Mouse (Mus musculus) liver, postnatal 0 days (tissue): ENCODE data around the gene Lamc1. TPM values are rescaled to one million over a fixed set of nuclear protein-coding genes. Genes with fewer than 3 reads are reported as not detected.

Source experiments
- ATAC-seq: fragments of 200-750 bp; cut with Nextera tagmentation; 2 replicates; pipeline ENCODE4 v1.8.0; 2017; ENCODE audit warnings: mild to moderate bottlenecking, moderate library complexity
- DNase-seq: peaks from one replicate; pipeline ENCODE4 v3.0.0-alpha.2; 2016
- H3K27ac ChIP-seq: fragments of 300-500 bp; sonication (generic); 2 replicates; pipeline ENCODE4 v1.5.1; 2014; ENCODE audit warnings: antibody characterized with exemption, moderate library complexity, mild to moderate bottlenecking, low read depth
- H3K27me3 ChIP-seq: fragments of 300-500 bp; sonication (generic); 2 replicates; pipeline ENCODE4 v1.6.1; 2014; ENCODE audit warnings: low read length, control low read depth, mixed read lengths; ENCODE audit not compliant: insufficient read depth
- H3K36me3 ChIP-seq: fragments of 300-500 bp; sonication (generic); replicated peaks from 2 replicates; pipeline ENCODE4 v1.6.1; 2014; ENCODE audit warnings: mild to moderate bottlenecking, control low read depth, low read length, moderate library complexity, mixed read lengths; ENCODE audit not compliant: insufficient read depth
- H3K4me1 ChIP-seq: fragments of 300-500 bp; sonication (generic); 2 replicates; pipeline ENCODE4 v1.6.1; 2014; ENCODE audit warnings: antibody characterized with exemption, mild to moderate bottlenecking, control low read depth; ENCODE audit not compliant: insufficient read depth
- H3K4me2 ChIP-seq: fragments of 300-500 bp; sonication (generic); 2 replicates; pipeline ENCODE4 v1.6.1; 2014; ENCODE audit warnings: low read depth, mild to moderate bottlenecking, low read length, moderate library complexity, mixed read lengths
- H3K4me3 ChIP-seq: fragments of 300-500 bp; sonication (generic); 2 replicates; pipeline ENCODE4 v1.5.1; 2014; ENCODE audit warnings: low read depth, low read length
- H3K9ac ChIP-seq: fragments of 300-500 bp; sonication (generic); replicated peaks from 2 replicates; pipeline ENCODE4 v1.6.1; 2014; ENCODE audit warnings: mild to moderate bottlenecking, moderate library complexity
- H3K9me3 ChIP-seq: fragments of 300-500 bp; sonication (generic); 2 replicates; pipeline ENCODE4 v1.6.1; 2016; ENCODE audit warnings: mild to moderate bottlenecking, control low read depth, low read length, mixed read lengths
- CTCF ChIP-seq: sonication (generic); IDR thresholded peaks from 2 replicates; pipeline ENCODE4 v1.5.1; 2016; ENCODE audit warnings: antibody characterized with exemption, low read depth
- EP300 ChIP-seq: IDR thresholded peaks from 2 replicates; pipeline ENCODE4 v1.6.1; 2016; ENCODE audit warnings: antibody characterized with exemption, low read depth, mild to moderate bottlenecking
- WGBS: fragments of 180-500 bp; shearing (Covaris S2); extraction: QIAGEN DNeasy Blood & Tissue Kit; methylation state at CpG from one replicate; pipeline ENCODE4 v1.1.7; 2014; ENCODE audit not compliant: insufficient replicate concordance; 5-methylcytosine and 5-hydroxymethylcytosine counted together
- polyA plus RNA-seq: library from polyadenylated mRNA; unstranded; fragments of >200 nt; fragmentation: Nextera tagmentation; extraction: Ambion mirVana; gene quantifications from 2 replicates; pipeline ENCODE4 v1.2.1, GENCODE M21; 2015

Lamc1 gene
- polyA plus RNA-seq, 1 experiment from 2014 or later = 11.5 TPM

GRCm38 (mm10) chr1:153286216-153286615 lies 46.4 kb downstream of the Lamc1 start:
- Histone ChIP-seq H3K36me3 (no peaks in the 10 kb centered on the region), H3K9me3 (0 out of 2 replicates have a peak, but pooled peaks cover 2% of the 10 kb centered on the region), H3K4me2 (no peak overlapping the region), H3K4me1 (peaks cover 10% of the 10 kb centered on the region; the same call in 1 of the 2 replicates), H3K27me3 (no peaks in the 10 kb centered on the region), H3K9ac (no peak overlapping the region), H3K4me3 (no peak overlapping the region), H3K27ac (0 out of 2 replicates have a peak overlapping the region, but pooled peaks have one; percentile 2)
- DNase-seq (no peak), ATAC-seq (peak; percentile 48)
- 76% methylated on average over 9 of the region's 9 CpGs for WGBS
- TF ChIP-seq EP300 (no peak), CTCF (no peak)

- DNase-seq = no peak
- no peak overlapping the region for H3K4me3 ChIP-seq
- no peak for ATAC-seq
- H3K36me3 ChIP-seq = no peaks in the 10 kb centered on the region
- no peaks in the 10 kb centered on the region for H3K27me3 ChIP-seq
- peaks cover 10% of the 10 kb centered on the region; the same call in 1 of the 2 replicates for H3K4me1 ChIP-seq
- no peak for TF ChIP-seq CTCF
- no peak for TF ChIP-seq EP300
- H3K9me3 ChIP-seq = 0 out of 2 replicates have a peak, but pooled peaks cover 2% of the 10 kb centered on the region
- 78% methylated on average over 8 of the region's 8 CpGs for WGBS
- H3K27ac ChIP-seq = no peak overlapping the region
- no peak overlapping the region for H3K9ac ChIP-seq
- no peak overlapping the region for H3K4me2 ChIP-seq
Observed at GRCm38 (mm10) chr1:153285188-153285587, 47.4 kb downstream of the Lamc1 start.

- Histone ChIP-seq H3K27ac (no peak overlapping the region), H3K4me3 (no peak overlapping the region), H3K36me3 (no peaks in the 10 kb centered on the region), H3K9me3 (no peaks in the 10 kb centered on the region), H3K4me2 (no peak overlapping the region), H3K27me3 (no peaks in the 10 kb centered on the region), H3K4me1 (peaks cover 8% of the 10 kb centered on the region; the same call in 1 of the 2 replicates), H3K9ac (no peak overlapping the region)
- ATAC-seq = no peak
- WGBS = 79% methylated on average over 5 of the region's 5 CpGs
- no peak for DNase-seq
- TF ChIP-seq CTCF = no peak
Observed at GRCm38 (mm10) chr1:153282342-153282975, 50.1 kb downstream of the Lamc1 start.

DNA sequence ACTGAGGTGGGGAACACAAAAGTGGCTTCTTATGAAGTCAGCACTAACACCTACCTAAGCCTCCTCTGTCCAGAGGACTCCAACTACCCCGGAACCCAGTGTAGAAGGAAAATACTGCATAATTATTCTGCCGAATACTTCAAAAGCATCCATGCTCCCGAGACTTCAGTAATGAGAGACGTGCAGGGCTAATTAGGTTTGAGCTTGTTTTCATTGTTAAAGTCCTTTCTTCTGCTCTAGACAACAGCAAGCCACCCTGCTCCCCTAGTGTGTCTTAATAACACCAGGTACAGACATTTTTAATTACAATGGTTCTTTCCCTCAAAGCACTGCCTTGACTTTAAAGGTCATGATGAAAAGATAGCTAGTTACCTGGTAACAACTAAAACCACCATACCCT lies 51.1 kb downstream of the Lamc1 start:
- Histone ChIP-seq H3K4me3 (no peak overlapping the region), H3K9me3 (no peaks in the 10 kb centered on the region), H3K4me1 (peaks cover 2% of the 10 kb centered on the region; the same call in 1 of the 2 replicates), H3K9ac (no peak overlapping the region), H3K27me3 (no peaks in the 10 kb centered on the region), H3K27ac (no peak overlapping the region), H3K36me3 (no peaks in the 10 kb centered on the region), H3K4me2 (no peak overlapping the region)
- DNase-seq (no peak), ATAC-seq (no peak)
- WGBS = 83% methylated on average over 4 of the region's 4 CpGs
- TF ChIP-seq EP300 = no peak

DNA sequence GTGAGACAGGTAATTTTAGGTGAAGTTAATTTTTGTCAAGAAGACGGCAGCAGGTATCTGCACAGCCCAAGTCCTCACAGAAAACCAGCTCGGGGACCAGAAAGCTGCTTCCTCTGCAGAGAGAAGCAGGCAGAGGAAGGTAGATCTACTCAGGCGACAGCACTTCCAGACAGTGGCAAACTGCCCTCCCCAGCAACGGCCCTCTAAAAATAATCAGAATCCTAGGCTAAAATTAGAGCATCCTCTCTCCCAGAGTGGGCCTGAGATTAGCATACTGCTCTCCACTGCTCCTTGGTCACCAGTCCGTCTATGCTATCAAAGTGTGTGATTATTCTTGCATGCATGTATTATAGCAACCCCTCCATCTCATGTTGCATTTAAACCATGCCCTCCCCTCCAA lies 52.2 kb downstream of the Lamc1 start:
- 49% methylated on average over 5 of the region's 5 CpGs for WGBS
- Histone ChIP-seq H3K4me2 (no peak overlapping the region), H3K4me3 (no peak overlapping the region), H3K27me3 (no peaks in the 10 kb centered on the region), H3K9me3 (no peaks in the 10 kb centered on the region), H3K36me3 (no peaks in the 10 kb centered on the region), H3K4me1 (no peaks in the 10 kb centered on the region; the same call in 1 of the 2 replicates), H3K27ac (no peak overlapping the region), H3K9ac (no peak overlapping the region)
- no peak for DNase-seq
- ATAC-seq = no peak
- TF ChIP-seq EP300 = no peak
- TF ChIP-seq CTCF = no peak

- Histone ChIP-seq H3K4me2 (no peak overlapping the region), H3K9me3 (no peaks in the 10 kb centered on the region), H3K9ac (no peak overlapping the region), H3K27ac (no peak overlapping the region), H3K27me3 (no peaks in the 10 kb centered on the region), H3K36me3 (no peaks in the 10 kb centered on the region), H3K4me1 (0 out of 2 replicates have a peak, but pooled peaks cover 9% of the 10 kb centered on the region), H3K4me3 (no peak overlapping the region)
- WGBS = 54% methylated on average over 9 of the region's 9 CpGs
- ATAC-seq = no peak
- DNase-seq = no peak
- no peak for TF ChIP-seq CTCF
Observed at GRCm38 (mm10) chr1:153278028-153278613, 54.5 kb downstream of the Lamc1 start.
